In the genomic region with DNA sequence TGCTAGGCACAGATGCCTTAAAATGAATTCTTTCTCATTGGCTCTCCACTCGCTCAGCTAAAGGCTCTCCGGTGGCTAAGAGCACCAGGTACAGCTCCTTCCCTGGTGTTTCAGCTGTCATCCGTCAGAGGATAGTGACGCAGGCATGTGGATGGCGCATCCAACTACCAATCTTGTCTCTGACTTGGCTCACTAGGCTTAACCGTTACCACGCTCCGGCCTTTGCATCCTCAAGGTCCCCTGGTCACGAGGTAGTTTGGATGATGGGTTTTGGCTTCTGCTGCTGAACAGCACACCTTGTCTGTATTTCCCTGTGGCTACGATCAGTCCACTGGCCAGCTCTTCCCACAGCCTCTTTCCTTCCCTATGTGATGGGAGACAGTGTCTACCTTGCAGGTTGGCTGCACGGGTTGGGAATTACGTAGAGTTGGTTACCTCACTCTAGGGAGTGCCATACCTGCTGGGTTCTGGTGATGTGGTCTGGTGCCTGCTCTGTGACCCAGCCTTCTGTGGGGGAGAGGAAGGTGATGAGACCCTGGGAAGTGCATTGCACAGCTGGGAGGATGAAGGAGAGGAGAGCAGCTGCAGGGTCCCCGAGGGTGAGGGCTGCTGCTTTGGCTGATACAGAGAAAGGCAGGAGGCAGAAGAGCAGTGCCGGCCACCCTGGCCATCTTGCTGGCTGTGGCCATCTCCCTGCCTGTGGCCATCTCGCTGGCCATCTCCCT, we compare ENCODE assay signal across 38 mouse cellular contexts. TPM values are rescaled to one million over a fixed set of nuclear protein-coding genes. Genes with fewer than 3 reads are reported as not detected.
DNase-seq lines count a peak whose midpoint lies in the region; ATAC-seq and TF ChIP-seq lines count a peak whose summit lies in the region.
"Had no signal": no experiment of that assay in that cellular context is flagged by ENCODE, and none has a peak within 500 bp of the region (broad histone marks: within the 10 kb centered on the region; RNA-seq: fewer than 3 reads in every experiment).

No protein-coding gene starts in this region.

- DNase-seq in forebrain, embryonic 14.5 days (ENCODE audit: low spot score): no peak
- DNase-seq in midbrain, embryonic 10.5 days (ENCODE audit: low spot score): no peak
- DNase-seq in CH12.LX (ENCODE audit: extremely low read depth): no peak
- DNase-seq in cerebellum, adult 8-10 months: no peak
- DNase-seq: adrenal gland, adult 8-10 months; cerebellum, adult 11 months; cerebellum, adult 9-11 months; forebrain, postnatal 0 days; heart, postnatal 4 days; kidney, adult 11 months; kidney, postnatal 14 days; liver; right cerebral cortex, postnatal 25 days had no signal

- H3K4me1 ChIP-seq in forebrain, embryonic 12.5 days: peaks cover 14% of the 10 kb centered on the region
- H3K4me1 ChIP-seq in forebrain, embryonic 14.5 days (ENCODE audit: control insufficient read depth, insufficient read depth, low read length): no peaks in the 10 kb centered on the region
- peaks cover 15% of the 10 kb centered on the region for H3K4me1 ChIP-seq in midbrain, embryonic 10.5 days
- peaks cover 5% of the 10 kb centered on the region for H3K4me1 ChIP-seq in midbrain, embryonic 16.5 days (ENCODE audit: control insufficient read depth, insufficient read depth, low read length)
- H3K4me1 ChIP-seq in CH12.LX (ENCODE audit: control insufficient read depth in 1 of 2, insufficient read depth in 2 of 2): peaks cover 39 to 79% of the 10 kb centered on the region in 2 experiments

- no peak for TF ChIP-seq CTCF in CH12.LX (conservative IDR thresholded peaks at IDR 0.05 in 1 of 2, IDR thresholded peaks at IDR 0.05 in 1 of 2; ENCODE audit: low read depth in 2 of 2, low read length in 2 of 2)

- H3ac ChIP-seq in myocyte (ENCODE audit: control insufficient read depth, insufficient read length): no peak overlapping the region

- H3K36me3 ChIP-seq in forebrain, embryonic 12.5 days (replicated peaks): peaks cover 12% of the 10 kb centered on the region; the same call in 1 of the 2 replicates
- 0 out of 2 replicates have a peak, but pooled peaks cover 5% of the 10 kb centered on the region for H3K36me3 ChIP-seq in forebrain, embryonic 14.5 days (ENCODE audit: control insufficient read depth, insufficient read depth, low read length)
- peaks cover 63% of the 10 kb centered on the region for H3K36me3 ChIP-seq in midbrain, embryonic 10.5 days
- no peaks in the 10 kb centered on the region for H3K36me3 ChIP-seq in midbrain, embryonic 16.5 days (ENCODE audit: control insufficient read depth, insufficient read depth, low read length)
- H3K36me3 ChIP-seq in CH12.LX (replicated peaks in 1 of 2; ENCODE audit: control insufficient read depth in 1 of 2, insufficient read depth in 1 of 2, low read length in 1 of 2): peaks cover 45 to 85% of the 10 kb centered on the region in 2 experiments
- H3K36me3 ChIP-seq in myocyte (ENCODE audit: control insufficient read depth, insufficient read depth): peaks cover 38% of the 10 kb centered on the region
- H3K36me3 ChIP-seq: G1E; liver, embryonic 15.5 days had no signal

- H3K27me3 ChIP-seq in forebrain, embryonic 12.5 days: no peaks in the 10 kb centered on the region
- no peaks in the 10 kb centered on the region for H3K27me3 ChIP-seq in forebrain, embryonic 14.5 days (replicated peaks; ENCODE audit: control insufficient read depth, insufficient read depth, low read length)
- no peaks in the 10 kb centered on the region for H3K27me3 ChIP-seq in midbrain, embryonic 10.5 days (ENCODE audit: low read depth, poor library complexity, severe bottlenecking)
- H3K27me3 ChIP-seq in midbrain, embryonic 16.5 days (ENCODE audit: control insufficient read depth, insufficient read depth, low read depth, low read length): no peaks in the 10 kb centered on the region
- H3K27me3 ChIP-seq in CH12.LX (replicated peaks) (no peaks in the 10 kb centered on the region), myocyte (ENCODE audit: control insufficient read depth, insufficient read depth, insufficient read length) (no peaks in the 10 kb centered on the region)
- H3K27me3 ChIP-seq: embryonic facial prominence, embryonic 15.5 days; heart, embryonic 12.5 days; lung, embryonic 15.5 days; neural tube, embryonic 15.5 days had no signal

- dilution Hi-C loops in CH12.LX (cut with MboI; ENCODE audit: extremely low pct_ligation_motif_present, extremely low pct_unique_long_range_greater_than_20kb, low sequenced_read_pairs): no loop called here

- no peaks in the 10 kb centered on the region for H3K9me3 ChIP-seq in forebrain, embryonic 12.5 days
- H3K9me3 ChIP-seq in forebrain, embryonic 14.5 days (replicated peaks; ENCODE audit: control insufficient read depth, low read length): no peaks in the 10 kb centered on the region
- H3K9me3 ChIP-seq in midbrain, embryonic 10.5 days (replicated peaks): no peaks in the 10 kb centered on the region
- H3K9me3 ChIP-seq in midbrain, embryonic 16.5 days (replicated peaks; ENCODE audit: control insufficient read depth, low read length, poor library complexity, severe bottlenecking): no peaks in the 10 kb centered on the region
- no peaks in the 10 kb centered on the region for H3K9me3 ChIP-seq in CH12.LX (replicated peaks; ENCODE audit: low read length)
- H3K9me3 ChIP-seq: embryonic facial prominence, embryonic 15.5 days; heart, embryonic 12.5 days; liver, embryonic 15.5 days; lung, embryonic 15.5 days; neural tube, embryonic 15.5 days had no signal

- peaks cover 4% of the 10 kb centered on the region for H3K79me2 ChIP-seq in CH12.LX (replicated peaks; ENCODE audit: control insufficient read depth, extremely low read depth, insufficient read depth, poor library complexity, severe bottlenecking)
- peaks cover 94% of the 10 kb centered on the region for H3K79me2 ChIP-seq in myocyte (ENCODE audit: control insufficient read depth, insufficient read depth)

- WGBS in forebrain, embryonic 12.5 days: 94% methylated on average over 15 of the region's 15 CpGs
- WGBS in forebrain, embryonic 14.5 days: 88% methylated on average over 15 of the region's 15 CpGs
- WGBS in midbrain, embryonic 10.5 days: 93% methylated on average over 15 of the region's 15 CpGs
- 93% methylated on average over 14 of the region's 15 CpGs for WGBS in midbrain, embryonic 16.5 days

- H3K27ac ChIP-seq in forebrain, embryonic 12.5 days: no peak overlapping the region
- H3K27ac ChIP-seq in forebrain, embryonic 14.5 days (ENCODE audit: low read depth, low read length): no peak overlapping the region
- peak overlapping the region; percentile 49; the same call in 1 of the 2 replicates for H3K27ac ChIP-seq in midbrain, embryonic 10.5 days (replicated peaks)
- no peak overlapping the region for H3K27ac ChIP-seq in midbrain, embryonic 16.5 days (ENCODE audit: low read length)
- H3K27ac ChIP-seq in CH12.LX (ENCODE audit: insufficient read depth, low read depth): 0 out of 2 replicates have a peak overlapping the region, but pooled peaks have one; percentile 24
- H3K27ac ChIP-seq: embryonic facial prominence, embryonic 15.5 days; hindbrain, embryonic 14.5 days; liver, embryonic 15.5 days; lung, embryonic 15.5 days; neural tube, embryonic 15.5 days; stomach, postnatal 0 days had no signal

- no peak for ATAC-seq in forebrain, embryonic 12.5 days (ENCODE audit: low FRiP score)
- no peak for ATAC-seq in forebrain, embryonic 14.5 days
- no peak for ATAC-seq in midbrain, embryonic 16.5 days

- TF ChIP-seq RAD21 in CH12.LX (IDR thresholded peaks at IDR 0.05; ENCODE audit: low read depth, low read length): no peak

- H3K4me3 ChIP-seq in forebrain, embryonic 12.5 days (replicated peaks): no peak overlapping the region
- no peak overlapping the region for H3K4me3 ChIP-seq in forebrain, embryonic 14.5 days (ENCODE audit: low read depth, low read length)
- no peak overlapping the region for H3K4me3 ChIP-seq in midbrain, embryonic 10.5 days
- no peak overlapping the region for H3K4me3 ChIP-seq in midbrain, embryonic 16.5 days (ENCODE audit: low read depth, low read length)
- H3K4me3 ChIP-seq in CH12.LX (replicated peaks in 1 of 3; ENCODE audit: low read depth in 2 of 3, low read length in 2 of 3, poor library complexity in 1 of 3): no peak overlapping the region
- H3K4me3 ChIP-seq in myocyte: no peak overlapping the region
- H3K4me3 ChIP-seq: embryonic facial prominence, embryonic 15.5 days; heart, embryonic 12.5 days; liver, embryonic 15.5 days; lung, embryonic 15.5 days; neural tube, embryonic 15.5 days had no signal

- H3K4me2 ChIP-seq in forebrain, embryonic 12.5 days: no peak overlapping the region
- H3K4me2 ChIP-seq in forebrain, embryonic 14.5 days (ENCODE audit: low read length): no peak overlapping the region
- H3K4me2 ChIP-seq in midbrain, embryonic 16.5 days (ENCODE audit: low read length): no peak overlapping the region
- no peak overlapping the region for H3K4me2 ChIP-seq in CH12.LX (ENCODE audit: insufficient read depth, low read depth, poor library complexity, severe bottlenecking)
- H3K4me2 ChIP-seq in myocyte (ENCODE audit: low read depth): no peak overlapping the region
- H3K4me2 ChIP-seq: embryonic facial prominence, embryonic 15.5 days; heart, embryonic 12.5 days; hindbrain, embryonic 14.5 days; liver, embryonic 15.5 days; lung, embryonic 15.5 days; midbrain, embryonic 11.5 days; neural tube, embryonic 15.5 days had no signal

- peak overlapping the region; percentile 7; the same call in 1 of the 2 replicates for H3K9ac ChIP-seq in forebrain, embryonic 12.5 days
- no peak overlapping the region for H3K9ac ChIP-seq in forebrain, embryonic 14.5 days (ENCODE audit: low read length)
- no peak overlapping the region for H3K9ac ChIP-seq in midbrain, embryonic 16.5 days (ENCODE audit: low read depth, low read length)
- no peak overlapping the region for H3K9ac ChIP-seq in CH12.LX (ENCODE audit: insufficient read depth, low read depth)
- H3K9ac ChIP-seq: embryonic facial prominence, embryonic 15.5 days; forebrain, postnatal 0 days; heart, embryonic 12.5 days; hindbrain, embryonic 14.5 days; liver, embryonic 15.5 days; lung, embryonic 15.5 days; neural tube, embryonic 15.5 days had no signal

- no peak for TF ChIP-seq EP300 in CH12.LX (IDR thresholded peaks at IDR 0.05; ENCODE audit: low read length)

- TF ChIP-seq POLR2A in CH12.LX (IDR thresholded peaks at IDR 0.05; ENCODE audit: low read depth, low read length) (no peak), myocyte (IDR thresholded peaks at IDR 0.05; ENCODE audit: insufficient read length, low read depth) (peak; percentile 4)

- in situ Hi-C loops in CH12.LX (cut with MboI; ENCODE audit: low pct_ligation_motif_present, low pct_unique_long_range_greater_than_20kb, low sequenced_read_pairs): no loop called here

RNA-seq across cellular contexts. Expression of a gene that starts 7.3 kb away (rescaled TPM):
- polyA plus RNA-seq in forebrain, embryonic 12.5 days (2016; fragmentation: Nextera tagmentation; extraction: Ambion mirVana): 8.8 and 10.8 TPM in 2 replicates
- polyA plus RNA-seq in forebrain, embryonic 14.5 days (2014; fragmentation: Nextera tagmentation; extraction: Ambion mirVana): 5.2 and 6.2 TPM in 2 replicates
- polyA plus RNA-seq in midbrain, embryonic 10.5 days (2016; fragmentation: Nextera tagmentation; extraction: Ambion mirVana): 9.0 and 9.9 TPM in 2 replicates
- polyA plus RNA-seq in midbrain, embryonic 16.5 days (2015; fragmentation: Nextera tagmentation; extraction: Ambion mirVana): 5.3 and 6.0 TPM in 2 replicates
- total RNA-seq in CH12.LX (2012; rRNA removed): 10.7 and 18.8 TPM in 2 replicates
- 23.2 and 23.9 TPM in 2 replicates for total RNA-seq in CH12.LX (2014; rRNA removed)
- 22.5 and 24.4 TPM in 2 replicates for polyA plus RNA-seq in CH12.LX (2012; ENCODE audit: insufficient read length, low read depth)
- 60.0 TPM for polyA plus RNA-seq in myocyte (2012; fragmentation: generic; extraction: Trizol)

RNA-seq across cellular contexts. Expression of a gene that starts 22.5 kb away (rescaled TPM):
- polyA plus RNA-seq in forebrain, embryonic 12.5 days (2016; fragmentation: Nextera tagmentation; extraction: Ambion mirVana): not detected in 2 replicates
- not detected in 2 replicates for polyA plus RNA-seq in forebrain, embryonic 14.5 days (2014; fragmentation: Nextera tagmentation; extraction: Ambion mirVana)
- not detected in 2 replicates for polyA plus RNA-seq in midbrain, embryonic 10.5 days (2016; fragmentation: Nextera tagmentation; extraction: Ambion mirVana)
- polyA plus RNA-seq in midbrain, embryonic 16.5 days (2015; fragmentation: Nextera tagmentation; extraction: Ambion mirVana): 0.29 TPM in 1 of 2 replicates, not detected in the other
- total RNA-seq in CH12.LX (2012; rRNA removed): not detected in 2 replicates
- not detected in 2 replicates for total RNA-seq in CH12.LX (2014; rRNA removed)
- polyA plus RNA-seq in CH12.LX (2012; ENCODE audit: insufficient read length, low read depth): not detected in 2 replicates
- polyA plus RNA-seq in myocyte (2012; fragmentation: generic; extraction: Trizol): not detected
- total RNA-seq: adrenal gland, adult 8-10 months; adrenal gland, postnatal 4 days; common myeloid progenitor, adult 5-6 weeks; forebrain, postnatal 0 days; G1E; gastrocnemius, postnatal 25 days; heart, adult 18-20 months; heart, postnatal 4 days; left cerebral cortex, postnatal 14 days; megakaryocyte progenitor cell, adult 5-6 weeks; monocyte, adult 5-6 weeks had no signal
- polyA plus RNA-seq: C2C12; embryonic facial prominence, embryonic 15.5 days; G1E; heart, embryonic 12.5 days; heart, postnatal 0 days; hindbrain, embryonic 14.5 days; inflammation-experienced regulatory T-cells, adult 6 months; kidney, embryonic 14.5 days; limb, embryonic 11.5 days; liver, embryonic 15.5 days; lung, embryonic 15.5 days; neural tube, embryonic 15.5 days; urinary bladder, adult 2 months had no signal

RNA-seq across cellular contexts. Expression of a gene that starts 53.0 kb away (rescaled TPM):
- polyA plus RNA-seq in forebrain, embryonic 12.5 days (2016; fragmentation: Nextera tagmentation; extraction: Ambion mirVana): not detected in 2 replicates
- not detected in 2 replicates for polyA plus RNA-seq in forebrain, embryonic 14.5 days (2014; fragmentation: Nextera tagmentation; extraction: Ambion mirVana)
- polyA plus RNA-seq in midbrain, embryonic 10.5 days (2016; fragmentation: Nextera tagmentation; extraction: Ambion mirVana): not detected in 2 replicates
- not detected in 2 replicates for polyA plus RNA-seq in midbrain, embryonic 16.5 days (2015; fragmentation: Nextera tagmentation; extraction: Ambion mirVana)
- not detected in 2 replicates for total RNA-seq in CH12.LX (2012; rRNA removed)
- not detected in 2 replicates for total RNA-seq in CH12.LX (2014; rRNA removed)
- not detected in 2 replicates for polyA plus RNA-seq in CH12.LX (2012; ENCODE audit: insufficient read length, low read depth)
- not detected for polyA plus RNA-seq in myocyte (2012; fragmentation: generic; extraction: Trizol)
- total RNA-seq: adrenal gland, adult 8-10 months; adrenal gland, postnatal 4 days; common myeloid progenitor, adult 5-6 weeks; forebrain, postnatal 0 days; G1E; gastrocnemius, postnatal 25 days; heart, adult 18-20 months; heart, postnatal 4 days; left cerebral cortex, postnatal 14 days; megakaryocyte progenitor cell, adult 5-6 weeks; monocyte, adult 5-6 weeks had no signal
- polyA plus RNA-seq: C2C12; embryonic facial prominence, embryonic 15.5 days; forebrain, postnatal 0 days; G1E; heart, embryonic 12.5 days; heart, postnatal 0 days; hindbrain, embryonic 14.5 days; inflammation-experienced regulatory T-cells, adult 6 months; kidney, embryonic 14.5 days; limb, embryonic 11.5 days; liver, embryonic 15.5 days; lung, embryonic 15.5 days; midbrain, embryonic 11.5 days; neural tube, embryonic 15.5 days; stomach, postnatal 0 days; urinary bladder, adult 2 months had no signal

RNA-seq across cellular contexts. Expression of a gene that starts 55.0 kb away (rescaled TPM):
- polyA plus RNA-seq in forebrain, embryonic 12.5 days (2016; fragmentation: Nextera tagmentation; extraction: Ambion mirVana): 36.7 and 39.2 TPM in 2 replicates
- polyA plus RNA-seq in forebrain, embryonic 14.5 days (2014; fragmentation: Nextera tagmentation; extraction: Ambion mirVana): 34.8 and 35.3 TPM in 2 replicates
- 50.0 and 52.2 TPM in 2 replicates for polyA plus RNA-seq in midbrain, embryonic 10.5 days (2016; fragmentation: Nextera tagmentation; extraction: Ambion mirVana)
- polyA plus RNA-seq in midbrain, embryonic 16.5 days (2015; fragmentation: Nextera tagmentation; extraction: Ambion mirVana): 30.9 and 32.7 TPM in 2 replicates
- total RNA-seq in CH12.LX (2012; rRNA removed) (33.6 and 38.3 TPM in 2 replicates), CH12.LX (2014; rRNA removed) (70.8 and 73.0 TPM in 2 replicates)
- polyA plus RNA-seq in CH12.LX (2012; ENCODE audit: insufficient read length, low read depth) (34.4 and 37.6 TPM in 2 replicates), myocyte (2012; fragmentation: generic; extraction: Trizol) (14.8 TPM)

RNA-seq across cellular contexts. Expression of a gene that starts 55.2 kb away (rescaled TPM):
- polyA plus RNA-seq in forebrain, embryonic 12.5 days (2016; fragmentation: Nextera tagmentation; extraction: Ambion mirVana): 177 and 179 TPM in 2 replicates
- polyA plus RNA-seq in forebrain, embryonic 14.5 days (2014; fragmentation: Nextera tagmentation; extraction: Ambion mirVana): 249 and 265 TPM in 2 replicates
- 161 and 172 TPM in 2 replicates for polyA plus RNA-seq in midbrain, embryonic 10.5 days (2016; fragmentation: Nextera tagmentation; extraction: Ambion mirVana)
- 209 and 213 TPM in 2 replicates for polyA plus RNA-seq in midbrain, embryonic 16.5 days (2015; fragmentation: Nextera tagmentation; extraction: Ambion mirVana)
- total RNA-seq in CH12.LX (2012; rRNA removed) (18.4 and 20.4 TPM in 2 replicates), CH12.LX (2014; rRNA removed) (43.1 and 47.7 TPM in 2 replicates)
- polyA plus RNA-seq in CH12.LX (2012; ENCODE audit: insufficient read length, low read depth) (31.4 and 34.8 TPM in 2 replicates), myocyte (2012; fragmentation: generic; extraction: Trizol) (49.1 TPM)

Comparison
In these comparisons a context has a peak if more than half of its experiments do, and no peak if none do; other contexts are left out.
1. H3K27ac ChIP-seq: peak in midbrain, embryonic 10.5 days (single experiment) and CH12.LX (single experiment); none in forebrain, embryonic 12.5 days (single experiment), forebrain, embryonic 14.5 days (single experiment) and midbrain, embryonic 16.5 days (single experiment).